Mouse (Mus musculus): ENCODE results near the gene U2af1. TPM values are rescaled to one million over a fixed set of nuclear protein-coding genes. Genes with fewer than 3 reads are reported as not detected.

U2af1 gene
- total RNA-seq, 2 experiments from 2014 or later, result 145 to 150 TPM

DNA sequence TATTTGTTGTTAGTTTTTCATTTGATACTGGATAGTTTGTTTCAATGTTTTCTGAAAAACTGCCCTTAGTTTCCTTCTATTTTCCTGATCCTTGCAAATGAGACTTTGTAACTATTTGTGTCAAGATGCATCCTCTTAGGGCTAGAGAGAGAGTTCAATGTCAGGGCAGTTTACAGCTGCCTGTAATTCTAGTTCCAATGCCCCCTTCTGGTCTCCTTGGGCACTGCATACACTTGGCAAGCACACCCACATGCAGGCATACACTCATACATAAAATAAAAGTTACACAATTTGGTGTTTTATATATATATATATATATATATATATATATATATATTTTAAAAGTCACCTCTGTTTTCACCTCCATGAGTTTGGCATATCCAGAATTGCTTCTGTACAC, 4.2 kb upstream of the U2af1 start:
- no peak for DNase-seq

DNA sequence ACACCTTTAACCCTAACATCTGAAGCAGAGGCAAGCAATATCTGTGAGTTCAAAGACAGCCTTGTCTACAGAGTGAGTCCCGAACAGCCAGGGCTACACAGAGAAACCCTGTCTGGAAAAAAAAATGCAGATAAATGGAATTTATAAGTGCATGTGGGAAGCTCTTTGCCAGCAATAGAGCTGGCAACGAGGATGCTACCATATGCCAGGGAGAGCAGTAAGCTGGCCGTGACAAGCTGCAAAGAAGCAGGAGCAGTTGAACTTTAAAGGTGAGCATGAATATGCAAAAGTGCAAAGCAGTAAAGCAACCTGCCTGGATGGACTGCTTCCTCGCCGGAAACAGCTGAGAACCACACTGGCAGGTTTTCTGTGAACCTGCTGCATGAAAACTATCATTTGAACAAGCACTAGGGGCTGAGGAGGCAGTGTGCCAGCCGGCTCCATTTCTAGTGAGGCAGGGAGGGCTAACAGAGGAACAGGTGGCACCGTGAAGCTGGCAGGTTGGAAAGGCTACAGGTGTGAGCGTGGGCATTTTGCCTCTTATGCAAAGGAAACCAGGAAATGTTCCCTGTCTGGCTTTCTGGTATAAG, 2.1 kb upstream of the U2af1 start:
- DNase-seq, result no peak

DNA sequence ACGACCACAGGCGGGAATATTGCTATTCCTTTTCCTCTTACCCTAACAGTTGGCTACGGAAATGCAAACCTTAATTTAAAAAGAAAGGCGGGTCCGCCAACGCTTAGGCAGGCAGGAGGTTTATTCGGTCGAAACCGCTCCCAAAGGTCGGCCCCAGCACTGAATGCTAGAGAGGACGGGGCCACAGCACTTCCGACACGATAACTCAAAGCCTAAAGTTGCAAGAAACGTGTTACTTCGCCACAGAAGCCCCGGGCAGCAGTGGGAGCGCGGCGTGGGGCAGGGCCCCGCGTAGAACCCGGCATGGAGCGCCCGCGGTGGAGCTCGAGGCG, 590 bp downstream of the U2af1 start:
- DNase-seq, result no peak

DNA sequence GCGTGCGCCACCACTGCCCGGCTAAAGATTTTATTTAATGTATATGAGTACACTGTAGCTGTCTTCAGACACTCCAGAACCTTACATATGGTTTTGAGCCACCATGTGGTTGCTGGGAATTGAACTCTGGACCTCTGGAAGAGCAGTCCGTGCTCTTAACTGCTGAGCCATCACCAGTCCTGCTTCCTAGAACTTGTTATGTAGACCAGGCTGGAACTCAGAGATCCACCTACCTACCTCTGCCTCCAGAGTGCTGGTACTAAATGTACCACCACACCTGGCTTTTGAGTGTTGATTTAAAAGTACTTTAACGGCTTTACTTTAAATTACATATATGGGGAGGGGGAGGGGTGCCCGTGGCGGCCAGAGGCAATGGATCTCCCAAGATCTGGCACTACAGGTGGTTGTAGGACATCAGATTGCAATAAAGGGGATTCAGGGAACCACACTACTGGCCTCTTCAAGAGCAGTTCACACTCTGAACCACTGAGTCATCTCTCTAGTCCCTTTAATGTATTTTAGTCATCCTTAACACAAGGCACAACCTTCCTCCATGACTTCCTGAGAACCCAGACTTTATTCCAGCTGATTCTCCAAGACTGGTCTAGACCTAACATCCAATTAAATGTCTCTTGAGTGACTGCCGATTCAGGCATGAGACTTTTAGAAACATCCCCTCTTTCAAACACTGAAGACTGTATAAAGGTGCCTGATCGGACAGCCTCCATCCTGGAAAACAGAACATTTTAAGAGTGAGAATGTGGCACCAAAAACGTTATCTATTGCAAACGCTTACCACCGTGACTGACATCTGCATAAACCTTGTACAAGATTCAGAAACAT, 1.3 kb downstream of the U2af1 start:
- no peak for DNase-seq

DNA sequence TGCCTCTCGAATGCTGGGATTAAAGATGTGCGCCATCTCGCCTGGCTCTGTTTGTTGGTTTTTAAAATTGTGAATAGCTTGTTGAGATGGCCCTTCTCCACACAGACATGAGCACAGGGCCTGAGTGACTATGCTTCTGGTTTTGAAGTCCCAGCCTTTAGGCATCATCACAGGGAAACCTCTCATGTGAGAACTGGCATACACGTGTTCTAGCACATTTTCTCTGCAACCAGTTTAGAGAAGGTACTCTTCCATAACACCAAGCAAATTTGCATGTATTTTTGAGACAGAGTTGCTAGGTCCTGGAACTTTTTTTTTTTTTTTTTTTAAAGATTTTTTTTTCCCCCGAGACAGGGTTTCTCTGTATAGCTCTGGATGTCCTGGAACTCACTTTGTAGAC, 2.0 kb downstream of the U2af1 start:
- DNase-seq, result no peak

DNA sequence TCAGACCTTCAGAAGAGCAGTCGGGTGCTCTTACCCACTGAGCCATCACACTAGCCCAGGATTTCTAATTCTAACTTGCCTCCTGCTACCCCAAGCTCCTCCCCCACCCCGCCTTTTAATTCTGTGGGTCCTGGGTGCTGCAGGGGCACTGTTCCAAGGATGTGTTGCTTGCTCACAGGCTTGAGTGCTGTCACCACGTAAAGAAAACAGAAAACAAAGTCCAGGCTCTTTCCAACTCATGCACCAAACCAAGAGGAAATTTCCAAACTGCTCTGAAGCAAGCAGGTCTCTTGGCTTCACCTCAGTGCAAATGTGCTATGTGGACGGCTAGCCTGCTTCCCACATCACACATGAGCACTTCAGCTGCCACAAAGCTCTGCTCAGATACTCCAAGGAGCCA, 3.3 kb downstream of the U2af1 start:
- DNase-seq, result no peak

DNA sequence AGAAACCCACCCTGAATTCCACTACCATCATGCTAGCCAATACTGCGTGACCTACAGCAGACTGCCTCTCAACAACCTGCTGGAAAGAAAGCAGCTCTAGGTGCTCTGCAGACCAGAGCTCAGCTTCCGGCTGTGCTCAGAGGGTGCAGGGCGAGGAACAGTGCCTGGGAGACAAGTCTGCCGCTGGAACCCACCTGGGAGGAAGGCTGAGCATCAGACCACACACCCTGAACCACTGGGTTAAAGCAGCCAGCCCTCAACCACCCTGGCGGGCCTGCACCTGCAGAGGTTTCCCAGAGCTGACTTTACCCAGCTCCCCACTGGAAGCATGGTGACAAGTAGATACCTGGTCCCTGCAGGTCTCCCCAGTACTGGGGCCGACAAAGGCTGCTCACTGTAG, 5.4 kb downstream of the U2af1 start:
- DNase-seq, result no peak

DNA sequence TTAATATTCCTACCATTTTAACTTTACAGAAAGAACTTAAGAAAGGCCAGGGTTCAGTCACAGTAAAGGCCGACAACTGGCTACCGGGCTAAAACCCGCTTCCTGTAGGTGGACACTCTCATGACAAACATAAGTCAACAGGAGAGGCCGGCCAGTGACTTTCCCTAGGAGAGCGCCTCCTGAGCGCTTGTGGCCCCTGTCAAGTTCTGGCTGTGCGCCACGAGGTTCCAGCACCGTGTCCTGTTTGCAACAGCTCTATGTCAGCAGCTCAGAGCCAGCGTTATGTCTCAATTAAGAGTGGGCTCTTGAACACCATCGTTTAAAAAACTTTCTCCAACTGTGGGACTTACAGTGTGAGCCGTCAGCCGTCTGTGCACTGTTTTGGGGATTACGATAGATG, 6.5 kb downstream of the U2af1 start:
- no peak for DNase-seq

DNA sequence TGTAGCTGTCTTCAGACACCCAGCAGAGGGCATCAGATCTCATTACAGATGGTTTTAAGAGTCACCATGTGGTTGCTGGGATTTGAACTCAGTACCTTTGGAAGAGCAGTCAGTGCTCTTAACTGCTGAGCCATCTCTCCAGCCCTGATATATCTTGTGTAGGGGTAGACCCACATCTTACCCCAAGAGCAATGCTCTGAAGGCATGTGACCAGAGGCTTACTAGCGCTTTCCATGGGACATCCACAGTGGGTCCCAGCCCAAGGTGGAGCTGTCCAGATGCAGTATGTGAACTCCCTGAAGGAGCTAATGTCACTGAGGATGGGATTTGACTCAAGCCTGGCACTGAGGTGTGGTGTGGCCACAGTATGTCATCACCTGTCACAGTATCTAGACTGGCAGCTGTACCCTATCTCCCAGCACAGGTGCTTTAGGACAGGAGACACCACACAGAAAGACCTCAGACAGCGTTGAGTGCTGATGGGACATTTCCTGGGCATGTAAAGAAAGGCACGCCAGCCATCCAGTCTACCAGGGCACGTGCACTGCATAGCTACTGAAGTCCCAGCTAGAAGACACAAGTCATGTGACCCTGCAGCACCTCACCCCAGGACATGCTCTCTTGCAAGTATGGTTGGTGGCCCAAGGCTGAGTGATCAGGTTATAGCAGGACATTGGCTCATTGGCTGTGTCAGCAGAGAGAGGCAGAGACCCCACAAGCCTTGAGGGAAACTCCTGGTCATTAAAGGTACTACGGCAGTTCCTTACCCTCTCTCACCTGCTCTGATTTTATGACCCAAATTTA, 12.3 kb downstream of the U2af1 start:
- DNase-seq, result no peak

DNA sequence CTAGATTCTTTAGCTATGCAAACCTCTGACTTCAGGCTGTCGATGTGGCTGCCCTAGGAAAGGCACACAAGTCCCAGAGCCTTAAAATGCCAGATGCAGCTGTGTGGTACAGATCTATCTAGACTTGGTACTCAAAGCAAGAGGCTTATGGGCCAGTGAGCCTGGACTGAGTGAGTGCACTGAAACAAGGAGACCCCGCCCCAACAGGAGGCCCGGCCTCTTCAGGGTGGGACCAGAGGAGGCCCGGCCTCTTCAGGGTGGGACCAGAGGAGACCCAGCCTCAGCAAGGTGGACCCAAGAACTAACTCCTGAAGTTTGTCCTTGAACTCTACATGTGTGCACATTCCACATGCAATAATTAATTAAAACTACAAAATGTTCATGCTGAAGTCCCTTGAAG, 15.8 kb downstream of the U2af1 start:
- no peak for DNase-seq

DNA sequence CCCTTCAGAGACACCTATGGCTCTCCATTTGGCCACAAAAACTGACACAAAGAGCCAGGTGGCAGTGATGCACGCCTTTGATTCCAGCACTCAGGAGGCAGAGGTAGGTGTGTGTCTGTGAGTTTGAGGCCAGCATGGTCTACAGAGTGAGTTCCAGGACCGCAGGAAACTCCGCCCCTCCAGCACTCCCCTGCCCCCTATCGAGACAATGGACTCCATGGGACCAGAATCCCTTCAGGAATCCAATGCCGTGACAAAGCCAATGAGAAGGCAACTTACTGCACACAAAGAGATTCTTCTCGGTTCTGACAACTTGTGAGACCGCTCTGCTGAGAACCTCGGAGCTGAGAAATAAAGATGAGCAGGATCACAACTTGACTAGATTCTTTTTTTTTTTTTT, 16.4 kb downstream of the U2af1 start:
- no peak for DNase-seq

DNA sequence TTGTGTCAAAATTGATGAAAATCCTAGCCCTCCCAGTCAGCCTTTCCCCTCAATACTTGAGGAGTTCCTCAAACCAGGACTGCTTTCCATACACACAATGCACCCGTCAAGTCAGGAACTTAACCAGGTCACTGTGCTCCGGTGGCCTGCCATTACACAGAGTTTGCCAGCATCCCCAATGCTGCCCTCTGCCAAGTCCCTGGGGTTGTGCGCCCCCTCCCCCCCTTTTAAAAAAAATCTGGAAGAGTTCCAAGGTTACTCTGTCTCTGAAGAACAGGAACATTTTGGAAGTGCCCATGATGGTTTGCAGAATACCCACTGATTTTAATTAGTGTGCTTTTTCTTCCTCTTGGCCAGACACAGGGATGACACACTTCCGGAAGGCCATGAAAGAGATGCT, 19.0 kb downstream of the U2af1 start:
- DNase-seq, result peak; percentile 43

DNA sequence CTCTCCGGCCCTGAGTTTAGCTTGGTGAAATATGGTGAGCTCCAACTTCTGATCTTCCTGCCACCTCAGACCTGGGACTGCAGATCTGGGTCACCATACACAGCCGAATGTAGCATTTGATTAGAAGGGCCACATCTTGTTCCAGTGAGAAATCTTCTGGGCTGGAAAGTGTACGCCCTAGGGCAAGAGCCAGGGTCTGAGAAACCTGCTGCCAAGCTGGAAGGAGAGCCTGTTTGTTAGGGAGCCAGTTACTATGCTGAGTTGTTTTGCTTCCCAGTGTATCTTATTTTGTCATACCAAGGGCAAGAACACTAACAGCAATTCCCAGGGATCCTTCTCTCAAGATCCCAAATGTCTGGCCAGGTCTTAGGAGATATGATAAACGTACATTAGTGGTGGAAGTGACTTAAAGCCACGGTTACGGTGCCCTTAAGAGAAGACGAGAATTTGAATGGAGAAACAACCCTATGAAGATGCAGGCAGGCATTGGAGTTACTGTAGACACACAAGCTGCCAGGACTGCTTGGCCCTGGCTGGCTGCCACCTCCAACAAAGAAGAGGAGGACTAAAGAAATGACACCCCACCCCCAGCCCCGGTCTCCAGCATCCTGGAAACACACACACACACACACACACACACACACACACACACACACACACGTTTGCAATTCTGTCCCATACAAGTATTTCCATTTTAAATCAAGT, 20.7 kb downstream of the U2af1 start:
- DNase-seq, result peak; percentile 62

DNA sequence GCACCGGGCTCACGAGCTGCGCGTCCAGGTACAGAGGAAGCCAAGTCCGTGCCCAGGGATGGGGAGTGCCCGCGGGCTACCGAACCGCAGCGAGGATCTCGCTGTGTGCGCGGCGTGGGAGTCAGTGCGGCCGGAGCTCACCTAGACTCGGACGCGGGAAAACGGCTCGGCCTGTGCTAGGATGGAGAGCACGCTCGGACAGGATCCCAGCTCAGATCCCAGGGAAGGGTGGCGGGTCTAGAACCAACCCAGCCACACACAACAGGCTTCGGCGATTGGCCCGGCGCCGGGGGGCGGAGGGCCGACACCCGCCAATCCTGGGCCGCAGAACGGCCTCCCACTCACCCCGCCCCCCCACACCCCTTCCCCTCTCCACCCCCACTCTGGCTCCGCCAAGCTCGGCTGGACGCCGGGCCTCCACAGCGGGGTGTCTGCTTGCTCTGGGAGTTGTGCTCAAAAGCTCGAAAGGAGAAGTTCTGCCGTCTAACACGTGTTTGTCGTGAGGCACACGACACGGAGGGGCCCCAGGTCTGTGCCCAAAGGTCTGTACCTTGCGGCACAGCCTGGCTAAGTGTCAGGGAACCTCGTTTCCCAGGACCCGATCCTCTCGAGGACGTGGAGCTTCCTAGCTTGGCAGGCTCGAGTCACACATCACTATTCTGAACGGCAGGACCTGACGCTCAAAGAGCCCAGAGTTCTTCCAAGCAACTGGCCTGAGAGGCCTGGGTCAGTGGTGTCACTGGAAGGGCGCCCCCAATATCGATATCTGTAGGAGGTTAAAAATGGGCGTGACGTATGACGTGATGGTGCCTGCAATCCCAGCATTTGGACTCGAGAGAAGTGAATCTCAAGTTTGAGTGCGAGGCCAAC, 21.5 kb downstream of the U2af1 start, which contains the start of gene Cbs:
Cbs (minus strand) TSS at position 297 of the 870 bp plus-strand sequence.
- DNase-seq, result peak; percentile 89

DNA sequence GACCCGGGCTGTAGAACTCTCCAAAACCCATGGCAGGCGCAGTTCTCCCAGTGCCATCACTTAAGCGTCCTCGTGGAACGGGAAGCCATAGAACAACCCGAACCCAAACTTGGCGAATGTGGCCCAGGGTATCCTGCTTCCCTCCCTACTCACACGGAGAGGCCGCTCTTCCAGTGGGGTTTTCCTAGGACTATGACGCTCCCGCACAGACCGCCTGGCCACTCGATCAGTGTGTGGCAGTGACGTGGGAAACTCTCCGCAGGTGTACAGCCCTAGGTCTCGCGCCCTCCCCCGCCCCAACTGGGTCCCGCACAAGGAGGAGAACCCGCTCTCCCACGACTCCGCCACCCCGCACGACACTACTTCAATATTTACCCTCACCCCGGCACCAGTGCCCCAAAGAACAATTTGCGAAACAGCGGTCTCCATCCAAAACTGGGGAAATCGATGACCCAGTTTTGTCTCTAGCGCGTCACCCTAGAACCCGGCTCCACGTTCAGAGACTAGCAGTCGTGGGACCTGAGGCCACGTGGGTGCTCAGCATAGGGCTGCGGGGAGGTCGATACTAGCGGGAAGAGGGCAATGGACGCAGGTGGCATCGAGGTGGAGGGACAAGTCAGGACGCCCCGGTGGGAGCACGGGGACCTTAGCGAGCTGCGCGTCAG, 22.3 kb downstream of the U2af1 start:
- DNase-seq, result peak; percentile 19

DNA sequence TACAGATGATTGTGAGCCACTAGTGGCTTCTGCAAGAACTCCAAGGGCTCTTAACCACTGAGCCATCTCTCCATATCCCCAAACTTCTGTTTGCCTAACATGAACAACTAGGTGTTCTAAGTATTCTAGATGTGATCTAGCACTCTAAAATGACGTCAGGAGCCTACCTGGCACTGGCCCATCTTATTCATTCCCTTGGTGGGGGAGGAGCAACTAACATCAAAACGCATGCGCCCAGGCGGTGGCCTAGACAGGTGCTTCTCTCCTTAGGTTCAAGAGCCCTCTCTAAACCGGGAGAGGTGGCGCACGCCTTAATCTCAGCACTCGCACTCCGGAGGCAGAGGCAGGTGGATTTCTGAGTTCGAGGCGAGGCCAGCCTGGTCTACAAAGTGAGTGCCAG, 22.9 kb downstream of the U2af1 start:
- DNase-seq, result no peak

DNA sequence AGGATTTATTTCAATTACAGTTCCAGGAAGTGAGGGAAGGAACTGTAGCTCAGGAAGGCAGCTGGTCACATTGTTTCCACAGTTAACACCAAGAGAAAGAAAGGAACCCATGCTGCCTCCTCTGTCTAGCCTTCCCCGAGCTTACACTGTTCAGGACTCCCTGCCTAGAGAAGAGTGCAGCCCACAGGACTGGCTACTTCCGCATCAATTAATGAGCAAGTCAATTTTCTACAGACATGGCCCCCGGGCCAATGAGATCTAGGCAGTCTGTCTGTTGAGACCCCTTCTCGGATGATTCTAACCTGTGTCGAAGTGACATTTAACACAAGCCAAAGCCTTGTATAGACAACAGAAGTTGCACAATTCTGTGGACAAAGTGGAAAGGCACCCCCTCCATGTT, 23.8 kb downstream of the U2af1 start:
- no peak for DNase-seq

DNA sequence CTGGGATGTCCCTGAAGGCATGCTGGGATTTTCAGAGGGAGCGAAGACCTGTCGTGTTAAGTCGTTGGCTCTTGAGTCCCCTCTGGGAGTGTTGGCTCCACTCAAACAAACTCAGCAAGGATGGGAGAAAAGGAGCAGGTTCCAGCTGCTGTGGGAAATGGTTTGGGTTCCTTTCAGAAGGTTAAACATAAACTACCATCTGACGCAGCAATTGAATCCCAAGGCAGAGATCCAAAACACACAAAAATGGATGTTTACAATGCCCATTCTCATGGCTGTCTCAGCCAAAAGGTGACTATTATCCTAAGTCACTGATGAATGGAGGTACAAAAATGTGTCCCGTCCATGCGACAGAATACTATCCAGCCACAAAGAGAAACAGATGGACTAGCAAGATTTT, 25.7 kb downstream of the U2af1 start:
- no peak for DNase-seq

DNA sequence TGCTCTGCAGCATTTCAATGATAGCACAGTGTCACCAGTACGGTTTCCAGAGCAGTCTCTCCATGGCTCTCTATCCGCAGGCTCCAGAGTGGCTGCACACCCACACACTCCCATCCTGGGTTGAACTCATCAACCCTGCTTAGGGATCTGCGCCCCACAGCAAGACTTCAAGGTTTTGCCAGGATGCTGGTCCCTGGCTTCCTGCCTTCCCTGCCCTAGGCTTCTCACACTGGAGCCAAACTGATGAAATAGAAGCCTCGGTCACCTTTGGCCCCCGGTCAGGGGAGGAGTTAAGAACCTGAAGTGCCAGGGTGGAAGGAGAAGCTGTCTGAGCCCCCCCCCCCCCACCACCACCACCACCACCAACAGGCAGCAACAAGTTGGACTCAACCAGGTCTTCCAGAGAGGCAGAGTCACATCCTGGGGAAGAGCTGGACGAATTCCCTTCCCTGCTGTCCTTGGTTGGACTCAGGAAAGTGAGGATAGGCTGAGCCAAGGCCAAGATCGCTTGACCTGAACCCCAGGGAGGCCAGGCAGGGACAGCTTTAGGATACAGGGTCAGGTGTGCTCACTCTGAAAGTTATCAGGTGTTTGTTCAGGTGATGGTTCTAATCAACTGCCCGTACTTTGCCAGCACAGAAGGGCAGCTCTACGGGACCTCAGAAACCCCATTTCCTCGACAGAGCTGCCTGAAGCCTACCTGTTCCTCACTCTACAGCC, 27.5 kb downstream of the U2af1 start:
- DNase-seq, result no peak

DNA sequence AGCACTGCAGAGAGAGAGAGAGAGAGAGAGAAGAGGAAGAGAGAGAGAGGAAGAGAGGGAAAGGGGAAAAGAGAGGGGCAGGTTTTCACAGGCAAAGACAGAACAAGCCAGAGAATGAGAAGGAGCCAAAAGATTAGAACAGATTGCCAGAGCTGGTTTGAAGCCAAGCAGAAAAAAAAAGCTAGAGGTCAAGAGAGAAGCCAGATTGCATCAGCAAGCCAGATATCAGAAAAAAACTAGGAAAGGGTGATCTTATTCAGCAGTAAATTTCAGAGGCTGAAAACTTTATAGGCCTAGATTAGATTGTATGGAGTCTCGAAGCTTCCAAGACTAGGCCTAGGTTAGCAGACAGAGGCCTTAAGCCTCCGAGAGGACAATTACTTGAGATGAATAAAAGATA, 30.7 kb downstream of the U2af1 start:
- no peak for DNase-seq
